Mouse (Mus musculus): ENCODE data around the gene Hs3st2. TPM values are rescaled to one million over a fixed set of nuclear protein-coding genes. Genes with fewer than 3 reads are reported as not detected.

The Hs3st2 gene
- polyA plus RNA-seq, 1 experiment from 2014 or later: 0.09 TPM

DNA sequence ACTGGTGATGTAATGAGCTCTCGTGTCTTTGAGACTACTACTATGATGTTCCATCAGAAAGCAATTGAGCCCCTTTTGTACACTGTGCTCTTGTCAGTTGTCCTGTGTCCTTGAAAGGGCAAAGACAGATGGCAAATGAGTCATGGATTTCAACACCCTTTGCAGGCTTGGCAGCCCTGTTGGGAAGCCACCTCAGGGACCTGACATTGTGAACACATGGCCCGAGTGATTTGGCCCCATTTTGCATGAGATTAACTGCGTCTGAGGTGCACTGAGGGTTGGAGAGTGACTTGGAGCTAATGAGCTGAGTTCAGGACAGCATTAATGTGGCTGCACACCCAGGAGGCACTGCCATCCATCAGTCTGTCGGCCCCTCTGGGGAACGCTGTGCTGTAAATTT, 74.7 kb downstream of the Hs3st2 start:
- Histone ChIP-seq H3K4me2 (no peak overlapping the region), H3K9me3 (replicated peaks; ENCODE audit: control insufficient read depth, low read length) (no peaks in the 10 kb centered on the region), H3K27ac (ENCODE audit: low read depth, low read length) (no peak overlapping the region), H3K9ac (ENCODE audit: low read depth, low read length) (no peak overlapping the region), H3K4me1 (ENCODE audit: control insufficient read depth, insufficient read depth, low read length) (no peaks in the 10 kb centered on the region), H3K36me3 (ENCODE audit: control insufficient read depth, insufficient read depth, low read length) (no peaks in the 10 kb centered on the region), H3K4me3 (ENCODE audit: low read depth, low read length) (no peak overlapping the region), H3K27me3 (ENCODE audit: control insufficient read depth, insufficient read depth, low read length) (no peaks in the 10 kb centered on the region)
- no peak for ATAC-seq (replicated peaks; ENCODE audit: insufficient number of reproducible peaks, low FRiP score, low TSS enrichment)
- 56% methylated on average over 5 of the region's 5 CpGs for WGBS (ENCODE audit: insufficient replicate concordance)

- no peak overlapping the region for H3K4me2 ChIP-seq
- no peaks in the 10 kb centered on the region for H3K9me3 ChIP-seq (replicated peaks; ENCODE audit: control insufficient read depth, low read length)
- no peak for ATAC-seq (replicated peaks; ENCODE audit: insufficient number of reproducible peaks, low FRiP score, low TSS enrichment)
- 48% methylated on average over 3 of the region's 3 CpGs for WGBS (ENCODE audit: insufficient replicate concordance)
- no peak overlapping the region for H3K9ac ChIP-seq (ENCODE audit: low read depth, low read length)
- H3K4me1 ChIP-seq (ENCODE audit: control insufficient read depth, insufficient read depth, low read length): no peaks in the 10 kb centered on the region
- H3K36me3 ChIP-seq (ENCODE audit: control insufficient read depth, insufficient read depth, low read length): no peaks in the 10 kb centered on the region
- H3K27ac ChIP-seq (ENCODE audit: low read depth, low read length): no peak overlapping the region
- no peaks in the 10 kb centered on the region for H3K27me3 ChIP-seq (ENCODE audit: control insufficient read depth, insufficient read depth, low read length)
- H3K4me3 ChIP-seq (ENCODE audit: low read depth, low read length): no peak overlapping the region
Measured at GRCm38 (mm10) chr7:121469435-121469834, 77.8 kb downstream of the Hs3st2 start.

GRCm38 (mm10) chr7:121478302-121478701, 86.6 kb downstream of the Hs3st2 start:
- no peak overlapping the region for H3K4me2 ChIP-seq
- 72% methylated on average over 8 of the region's 8 CpGs for WGBS (ENCODE audit: insufficient replicate concordance)
- H3K36me3 ChIP-seq (ENCODE audit: control insufficient read depth, insufficient read depth, low read length): no peaks in the 10 kb centered on the region
- no peaks in the 10 kb centered on the region for H3K4me1 ChIP-seq (ENCODE audit: control insufficient read depth, insufficient read depth, low read length)
- no peak overlapping the region for H3K4me3 ChIP-seq (ENCODE audit: low read depth, low read length)
- H3K27ac ChIP-seq (ENCODE audit: low read depth, low read length): no peak overlapping the region
- no peak overlapping the region for H3K9ac ChIP-seq (ENCODE audit: low read depth, low read length)
- H3K9me3 ChIP-seq (replicated peaks; ENCODE audit: control insufficient read depth, low read length): no peaks in the 10 kb centered on the region
- no peaks in the 10 kb centered on the region; the same call in 1 of the 2 replicates for H3K27me3 ChIP-seq (ENCODE audit: control insufficient read depth, insufficient read depth, low read length)
- ATAC-seq (replicated peaks; ENCODE audit: insufficient number of reproducible peaks, low FRiP score, low TSS enrichment): no peak

DNA sequence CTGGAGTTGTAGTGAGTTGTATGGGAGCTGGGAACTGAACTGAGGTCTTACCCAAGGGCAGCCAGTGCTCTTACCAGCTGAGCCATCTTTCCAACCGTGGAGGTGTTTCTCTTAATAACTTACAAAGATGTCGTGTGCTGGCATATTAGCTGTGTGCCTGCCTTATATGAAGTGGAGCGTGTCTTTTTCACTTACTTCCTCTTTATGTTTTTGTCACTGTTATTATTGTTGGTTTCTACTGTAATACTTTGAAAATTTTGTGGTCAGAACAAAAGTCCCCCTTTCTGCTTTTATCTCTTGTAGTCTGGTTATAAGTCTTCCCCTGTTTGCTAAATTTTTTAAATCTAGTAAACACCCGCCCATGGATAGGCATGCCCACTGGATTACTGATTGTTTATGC, 88.4 kb downstream of the Hs3st2 start:
- Histone ChIP-seq H3K36me3 (ENCODE audit: control insufficient read depth, insufficient read depth, low read length) (no peaks in the 10 kb centered on the region), H3K4me1 (ENCODE audit: control insufficient read depth, insufficient read depth, low read length) (no peaks in the 10 kb centered on the region), H3K9ac (ENCODE audit: low read depth, low read length) (no peak overlapping the region), H3K4me2 (no peak overlapping the region), H3K27me3 (ENCODE audit: control insufficient read depth, insufficient read depth, low read length) (no peaks in the 10 kb centered on the region; the same call in 1 of the 2 replicates), H3K4me3 (ENCODE audit: low read depth, low read length) (no peak overlapping the region), H3K9me3 (replicated peaks; ENCODE audit: control insufficient read depth, low read length) (no peaks in the 10 kb centered on the region), H3K27ac (ENCODE audit: low read depth, low read length) (no peak overlapping the region)
- 81% methylated on average over 4 of the region's 4 CpGs for WGBS (ENCODE audit: insufficient replicate concordance)
- ATAC-seq (replicated peaks; ENCODE audit: insufficient number of reproducible peaks, low FRiP score, low TSS enrichment): no peak

- H3K4me1 ChIP-seq (ENCODE audit: control insufficient read depth, insufficient read depth, low read length): no peaks in the 10 kb centered on the region
- H3K4me2 ChIP-seq: no peak overlapping the region
- 74% methylated on average over 4 of the region's 4 CpGs for WGBS (ENCODE audit: insufficient replicate concordance)
- H3K27ac ChIP-seq (ENCODE audit: low read depth, low read length): no peak overlapping the region
- H3K4me3 ChIP-seq (ENCODE audit: low read depth, low read length): no peak overlapping the region
- no peak overlapping the region for H3K9ac ChIP-seq (ENCODE audit: low read depth, low read length)
- no peak for ATAC-seq (replicated peaks; ENCODE audit: insufficient number of reproducible peaks, low FRiP score, low TSS enrichment)
- no peaks in the 10 kb centered on the region for H3K9me3 ChIP-seq (replicated peaks; ENCODE audit: control insufficient read depth, low read length)
- no peaks in the 10 kb centered on the region for H3K36me3 ChIP-seq (ENCODE audit: control insufficient read depth, insufficient read depth, low read length)
- H3K27me3 ChIP-seq (ENCODE audit: control insufficient read depth, insufficient read depth, low read length): no peaks in the 10 kb centered on the region
Measured at GRCm38 (mm10) chr7:121484590-121484989, 92.9 kb downstream of the Hs3st2 start.

DNA sequence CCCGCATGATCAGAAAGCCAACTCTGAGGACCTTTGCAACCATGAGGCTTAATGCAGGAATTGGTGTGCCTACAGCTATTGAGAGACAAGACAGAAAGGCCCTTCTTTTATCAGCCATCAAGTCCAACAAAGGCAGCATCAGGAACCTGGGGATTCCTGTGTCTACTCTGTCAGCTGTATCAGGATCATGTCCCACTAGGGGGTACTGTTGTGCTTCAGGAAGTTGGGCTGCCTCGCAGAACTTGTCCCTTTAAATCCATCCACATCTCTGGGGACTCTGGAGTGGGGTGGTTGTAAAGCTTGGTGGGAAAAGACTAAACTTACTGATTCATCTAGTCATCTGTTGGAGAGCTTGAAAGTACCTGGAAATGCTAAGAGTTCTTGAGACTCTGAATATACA, 93.6 kb downstream of the Hs3st2 start:
- WGBS (ENCODE audit: insufficient replicate concordance): 79% methylated on average over 2 of the region's 2 CpGs
- H3K4me2 ChIP-seq: no peak overlapping the region
- no peaks in the 10 kb centered on the region for H3K36me3 ChIP-seq (ENCODE audit: control insufficient read depth, insufficient read depth, low read length)
- no peaks in the 10 kb centered on the region for H3K27me3 ChIP-seq (ENCODE audit: control insufficient read depth, insufficient read depth, low read length)
- H3K9me3 ChIP-seq (replicated peaks; ENCODE audit: control insufficient read depth, low read length): no peaks in the 10 kb centered on the region
- no peak overlapping the region for H3K4me3 ChIP-seq (ENCODE audit: low read depth, low read length)
- no peak overlapping the region for H3K27ac ChIP-seq (ENCODE audit: low read depth, low read length)
- no peaks in the 10 kb centered on the region for H3K4me1 ChIP-seq (ENCODE audit: control insufficient read depth, insufficient read depth, low read length)
- no peak for ATAC-seq (replicated peaks; ENCODE audit: insufficient number of reproducible peaks, low FRiP score, low TSS enrichment)
- no peak overlapping the region for H3K9ac ChIP-seq (ENCODE audit: low read depth, low read length)

DNA sequence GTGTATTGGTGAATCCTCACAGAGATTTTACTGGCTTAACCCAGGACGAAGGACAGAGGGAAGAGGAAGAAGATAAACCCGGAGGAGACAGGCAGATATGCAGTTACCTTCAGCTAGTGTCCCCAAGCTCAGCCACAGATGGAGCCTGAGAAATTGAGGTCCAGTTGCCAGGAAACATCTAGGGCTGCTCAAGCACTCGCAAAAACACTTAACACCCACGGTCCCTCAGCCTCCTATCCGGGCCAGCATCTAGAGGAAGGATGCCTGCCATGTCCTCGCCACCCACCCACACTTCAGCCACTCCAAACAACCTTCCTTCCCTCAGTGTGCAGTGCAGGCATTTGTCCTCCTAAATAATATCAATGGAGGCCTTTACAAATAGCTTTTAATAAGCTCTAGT, 95.6 kb downstream of the Hs3st2 start:
- Histone ChIP-seq H3K9me3 (replicated peaks; ENCODE audit: control insufficient read depth, low read length) (no peaks in the 10 kb centered on the region), H3K4me2 (no peak overlapping the region), H3K27me3 (ENCODE audit: control insufficient read depth, insufficient read depth, low read length) (no peaks in the 10 kb centered on the region), H3K27ac (ENCODE audit: low read depth, low read length) (no peak overlapping the region), H3K4me3 (ENCODE audit: low read depth, low read length) (no peak overlapping the region), H3K36me3 (ENCODE audit: control insufficient read depth, insufficient read depth, low read length) (no peaks in the 10 kb centered on the region), H3K4me1 (ENCODE audit: control insufficient read depth, insufficient read depth, low read length) (no peaks in the 10 kb centered on the region), H3K9ac (ENCODE audit: low read depth, low read length) (no peak overlapping the region)
- WGBS (ENCODE audit: insufficient replicate concordance): 66% methylated on average over 6 of the region's 6 CpGs
- no peak for ATAC-seq (replicated peaks; ENCODE audit: insufficient number of reproducible peaks, low FRiP score, low TSS enrichment)

DNA sequence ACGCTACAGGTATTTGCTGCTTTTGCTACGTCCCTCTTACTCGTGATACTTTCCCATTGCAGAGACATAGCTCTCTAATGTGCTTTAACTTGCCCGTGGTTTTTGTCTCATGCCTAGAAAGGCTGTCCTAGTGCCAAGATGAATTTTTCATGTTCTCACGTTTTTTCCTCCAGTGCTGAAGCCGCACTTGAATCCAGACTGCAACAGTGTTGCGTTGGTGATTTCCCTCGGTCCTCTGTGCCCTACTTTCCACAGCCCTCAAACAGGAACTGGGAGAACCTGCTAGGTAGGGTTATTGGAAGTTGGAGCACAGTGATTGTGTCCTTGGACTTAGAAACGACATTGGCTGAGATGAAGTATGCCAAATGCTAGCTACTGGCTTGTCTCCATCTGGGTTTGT, 97.7 kb downstream of the Hs3st2 start:
- H3K36me3 ChIP-seq (ENCODE audit: control insufficient read depth, insufficient read depth, low read length): no peaks in the 10 kb centered on the region
- WGBS (ENCODE audit: insufficient replicate concordance): 80% methylated on average over 9 of the region's 9 CpGs
- H3K27me3 ChIP-seq (ENCODE audit: control insufficient read depth, insufficient read depth, low read length): no peaks in the 10 kb centered on the region
- H3K9me3 ChIP-seq (replicated peaks; ENCODE audit: control insufficient read depth, low read length): no peaks in the 10 kb centered on the region
- H3K27ac ChIP-seq (ENCODE audit: low read depth, low read length): no peak overlapping the region
- no peak overlapping the region for H3K4me3 ChIP-seq (ENCODE audit: low read depth, low read length)
- H3K9ac ChIP-seq (ENCODE audit: low read depth, low read length): no peak overlapping the region
- no peak for ATAC-seq (replicated peaks; ENCODE audit: insufficient number of reproducible peaks, low FRiP score, low TSS enrichment)
- no peaks in the 10 kb centered on the region for H3K4me1 ChIP-seq (ENCODE audit: control insufficient read depth, insufficient read depth, low read length)
- H3K4me2 ChIP-seq: no peak overlapping the region

GRCm38 (mm10) chr7:121491455-121492005, 99.9 kb downstream of the Hs3st2 start:
- H3K4me1 ChIP-seq (ENCODE audit: control insufficient read depth, insufficient read depth, low read length): no peaks in the 10 kb centered on the region
- H3K9me3 ChIP-seq (replicated peaks; ENCODE audit: control insufficient read depth, low read length): no peaks in the 10 kb centered on the region
- H3K4me2 ChIP-seq: no peak overlapping the region
- WGBS (ENCODE audit: insufficient replicate concordance): 66% methylated on average over 3 of the region's 3 CpGs
- no peak overlapping the region for H3K4me3 ChIP-seq (ENCODE audit: low read depth, low read length)
- H3K36me3 ChIP-seq (ENCODE audit: control insufficient read depth, insufficient read depth, low read length): no peaks in the 10 kb centered on the region
- no peak overlapping the region for H3K9ac ChIP-seq (ENCODE audit: low read depth, low read length)
- H3K27me3 ChIP-seq (ENCODE audit: control insufficient read depth, insufficient read depth, low read length): no peaks in the 10 kb centered on the region
- no peak overlapping the region for H3K27ac ChIP-seq (ENCODE audit: low read depth, low read length)
- no peak for ATAC-seq (replicated peaks; ENCODE audit: insufficient number of reproducible peaks, low FRiP score, low TSS enrichment)
